Mouse (Mus musculus): ENCODE measurements around the gene Hectd4. TPM values are rescaled to one million over a fixed set of nuclear protein-coding genes. Genes with fewer than 3 reads are reported as not detected.
"Not testable (repeated sequence)": the region's sequence is repeated elsewhere in the genome, so short reads cannot be mapped to it uniquely, and the experiment has no call there.

The Hectd4 gene
- polyA plus RNA-seq, 1 experiment from 2014 or later = 20.1 TPM

DNA sequence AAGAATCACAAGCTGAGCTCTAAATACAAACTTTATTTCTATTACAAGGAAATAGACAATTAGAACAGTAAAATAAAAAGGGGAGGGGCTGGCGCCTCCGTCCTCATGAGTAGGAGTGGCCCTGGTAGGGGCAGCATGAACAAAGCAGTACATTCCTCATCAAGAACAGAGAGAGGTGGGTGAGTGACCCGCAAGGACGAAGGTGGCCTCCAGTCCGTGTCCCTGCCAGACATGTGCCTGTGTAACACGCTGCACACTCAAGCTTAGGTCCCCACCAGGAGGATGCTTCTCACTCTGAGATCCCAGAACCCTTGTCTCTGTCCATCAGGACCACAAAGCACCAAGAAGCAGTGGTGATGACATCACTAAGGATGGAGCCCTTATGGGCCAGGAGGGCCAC, 151.7 kb downstream of the Hectd4 start:
- ATAC-seq = no peak
- Histone ChIP-seq H3K4me2 (ENCODE audit: low read length) (no peak overlapping the region), H3K4me3 (replicated peaks; ENCODE audit: low read length) (no peak overlapping the region), H3K27me3 (replicated peaks; ENCODE audit: control insufficient read depth, insufficient read depth, low read length) (no peaks in the 10 kb centered on the region), H3K9ac (replicated peaks; ENCODE audit: low read depth, low read length) (no peak overlapping the region), H3K9me3 (ENCODE audit: control insufficient read depth, low read length) (no peaks in the 10 kb centered on the region), H3K4me1 (replicated peaks; ENCODE audit: control insufficient read depth, insufficient read depth, low read length) (no peaks in the 10 kb centered on the region), H3K27ac (ENCODE audit: low read length) (no peak overlapping the region), H3K36me3 (ENCODE audit: control insufficient read depth, insufficient read depth) (peaks cover 40% of the 10 kb centered on the region)
- WGBS = 86% methylated on average over 6 of the region's 6 CpGs

DNA sequence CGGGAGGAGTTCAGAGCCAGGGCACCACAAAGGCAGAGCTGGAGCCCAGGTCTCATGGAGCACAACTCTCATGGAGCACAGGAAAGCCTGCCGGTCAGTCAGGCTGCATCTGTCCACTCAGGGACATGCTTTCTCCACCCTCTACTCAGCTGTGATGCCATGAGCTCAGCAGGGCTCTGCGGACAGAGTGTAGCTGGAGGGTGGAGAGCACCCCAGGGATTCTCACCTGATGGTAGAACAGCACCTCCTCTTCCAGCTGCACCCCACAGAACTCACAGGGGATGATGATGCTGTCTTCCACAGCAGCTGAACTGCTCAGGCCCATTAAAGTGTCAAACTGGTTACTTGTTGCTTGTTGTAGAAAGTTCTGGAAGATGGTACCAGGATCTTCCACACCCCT, 154.8 kb downstream of the Hectd4 start:
- no peaks in the 10 kb centered on the region for H3K27me3 ChIP-seq (replicated peaks; ENCODE audit: control insufficient read depth, insufficient read depth, low read length)
- H3K4me1 ChIP-seq (replicated peaks; ENCODE audit: control insufficient read depth, insufficient read depth, low read length) = no peaks in the 10 kb centered on the region
- H3K27ac ChIP-seq (ENCODE audit: low read length) = no peak overlapping the region
- no peak overlapping the region for H3K9ac ChIP-seq (replicated peaks; ENCODE audit: low read depth, low read length)
- no peak for ATAC-seq
- no peaks in the 10 kb centered on the region for H3K9me3 ChIP-seq (ENCODE audit: control insufficient read depth, low read length)
- no peak overlapping the region for H3K4me3 ChIP-seq (replicated peaks; ENCODE audit: low read length)
- H3K36me3 ChIP-seq (ENCODE audit: control insufficient read depth, insufficient read depth) = peaks cover 49% of the 10 kb centered on the region
- no peak overlapping the region for H3K4me2 ChIP-seq (ENCODE audit: low read length)
- 97% methylated on average over 3 of the region's 3 CpGs for WGBS

DNA sequence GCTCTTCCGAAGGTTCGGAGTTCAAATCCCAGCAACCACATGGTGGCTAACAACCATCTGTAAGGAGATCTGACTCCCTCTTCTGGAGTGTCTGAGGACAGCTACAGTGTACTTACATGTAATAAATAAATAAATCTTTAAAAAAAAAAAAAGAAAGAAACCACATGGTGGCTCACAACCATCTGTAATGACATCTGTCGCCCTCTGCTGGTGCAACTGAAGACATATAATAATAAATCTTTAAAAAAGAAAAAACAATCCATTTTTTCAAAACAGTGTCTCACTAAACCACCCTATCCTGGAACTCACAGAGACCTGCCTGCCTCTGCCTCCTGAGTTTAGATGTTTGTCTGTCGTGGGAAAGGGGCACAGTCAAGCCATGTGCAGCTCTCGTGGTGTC, 157.0 kb downstream of the Hectd4 start:
- not testable (repeated sequence) for H3K27ac ChIP-seq (ENCODE audit: low read length); H3K4me2 ChIP-seq (ENCODE audit: low read length); H3K27me3 ChIP-seq (replicated peaks; ENCODE audit: control insufficient read depth, insufficient read depth, low read length); H3K4me3 ChIP-seq (replicated peaks; ENCODE audit: low read length); ATAC-seq; H3K9ac ChIP-seq (replicated peaks; ENCODE audit: low read depth, low read length); H3K4me1 ChIP-seq (replicated peaks; ENCODE audit: control insufficient read depth, insufficient read depth, low read length); H3K9me3 ChIP-seq (ENCODE audit: control insufficient read depth, low read length)
- WGBS = 88% methylated on average over 5 of the region's 5 CpGs
- peaks cover 59% of the 10 kb centered on the region for H3K36me3 ChIP-seq (ENCODE audit: control insufficient read depth, insufficient read depth)

DNA sequence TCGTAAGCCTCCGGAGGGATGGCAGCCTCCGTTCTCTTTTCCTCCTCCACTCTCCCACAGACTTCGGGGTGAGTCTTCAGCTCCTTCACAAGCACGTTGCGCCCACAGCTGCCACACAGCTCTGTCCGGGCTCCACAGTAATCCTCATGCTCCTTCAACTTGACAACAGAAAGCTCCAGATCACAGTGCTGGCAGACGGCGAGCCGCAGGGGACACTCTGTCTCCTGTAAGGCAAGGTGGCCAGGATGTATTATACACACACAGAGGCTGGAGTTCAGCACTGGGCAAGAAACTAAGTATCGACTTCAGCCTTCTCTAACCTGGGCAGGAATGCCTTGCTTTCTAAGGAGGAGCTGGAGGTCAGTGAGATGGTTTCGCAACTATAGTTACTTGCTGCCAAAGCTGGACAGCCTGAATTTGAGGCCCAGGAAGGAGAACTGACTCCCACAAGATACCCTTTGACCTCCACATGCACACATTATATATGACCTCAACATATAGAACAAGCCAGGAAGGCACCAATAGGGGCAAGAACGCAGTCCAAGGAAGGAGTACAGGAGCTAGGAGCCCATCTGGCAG, 158.7 kb downstream of the Hectd4 start:
- Histone ChIP-seq H3K36me3 (ENCODE audit: control insufficient read depth, insufficient read depth) (peaks cover 43% of the 10 kb centered on the region), H3K27me3 (replicated peaks; ENCODE audit: control insufficient read depth, insufficient read depth, low read length) (no peaks in the 10 kb centered on the region), H3K9me3 (ENCODE audit: control insufficient read depth, low read length) (no peaks in the 10 kb centered on the region), H3K9ac (replicated peaks; ENCODE audit: low read depth, low read length) (no peak overlapping the region), H3K4me2 (ENCODE audit: low read length) (no peak overlapping the region), H3K27ac (ENCODE audit: low read length) (no peak overlapping the region), H3K4me3 (replicated peaks; ENCODE audit: low read length) (no peak overlapping the region), H3K4me1 (replicated peaks; ENCODE audit: control insufficient read depth, insufficient read depth, low read length) (peaks cover 13% of the 10 kb centered on the region)
- WGBS = 92% methylated on average over 13 of the region's 13 CpGs
- ATAC-seq = no peak

DNA sequence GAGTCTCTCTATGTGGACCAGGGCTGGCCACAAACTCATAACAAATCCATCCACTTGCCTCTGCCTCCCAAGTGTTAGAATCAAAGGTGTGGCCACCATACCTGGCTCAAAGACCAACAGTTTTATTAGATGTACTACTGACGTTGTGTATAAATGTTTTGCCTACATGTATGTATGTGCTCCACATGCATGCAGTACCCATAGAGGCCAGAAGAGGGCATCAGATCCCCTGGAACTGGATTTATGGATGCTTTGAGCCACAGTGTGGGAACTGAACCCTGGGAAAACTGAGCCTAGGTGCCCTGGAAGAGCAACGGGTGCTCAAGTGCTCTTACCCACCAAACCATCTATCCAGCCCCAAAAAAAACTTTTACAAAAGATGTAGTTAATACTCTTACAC, 160.7 kb downstream of the Hectd4 start:
- peaks cover 21% of the 10 kb centered on the region for H3K4me1 ChIP-seq (replicated peaks; ENCODE audit: control insufficient read depth, insufficient read depth, low read length)
- H3K9me3 ChIP-seq (ENCODE audit: control insufficient read depth, low read length) = no peaks in the 10 kb centered on the region
- no peak overlapping the region for H3K4me2 ChIP-seq (ENCODE audit: low read length)
- 97% methylated on average over 2 of the region's 2 CpGs for WGBS
- no peak for ATAC-seq
- no peaks in the 10 kb centered on the region for H3K27me3 ChIP-seq (replicated peaks; ENCODE audit: control insufficient read depth, insufficient read depth, low read length)
- H3K27ac ChIP-seq (ENCODE audit: low read length) = no peak overlapping the region
- peaks cover 28% of the 10 kb centered on the region for H3K36me3 ChIP-seq (ENCODE audit: control insufficient read depth, insufficient read depth)
- no peak overlapping the region for H3K4me3 ChIP-seq (replicated peaks; ENCODE audit: low read length)
- no peak overlapping the region for H3K9ac ChIP-seq (replicated peaks; ENCODE audit: low read depth, low read length)

DNA sequence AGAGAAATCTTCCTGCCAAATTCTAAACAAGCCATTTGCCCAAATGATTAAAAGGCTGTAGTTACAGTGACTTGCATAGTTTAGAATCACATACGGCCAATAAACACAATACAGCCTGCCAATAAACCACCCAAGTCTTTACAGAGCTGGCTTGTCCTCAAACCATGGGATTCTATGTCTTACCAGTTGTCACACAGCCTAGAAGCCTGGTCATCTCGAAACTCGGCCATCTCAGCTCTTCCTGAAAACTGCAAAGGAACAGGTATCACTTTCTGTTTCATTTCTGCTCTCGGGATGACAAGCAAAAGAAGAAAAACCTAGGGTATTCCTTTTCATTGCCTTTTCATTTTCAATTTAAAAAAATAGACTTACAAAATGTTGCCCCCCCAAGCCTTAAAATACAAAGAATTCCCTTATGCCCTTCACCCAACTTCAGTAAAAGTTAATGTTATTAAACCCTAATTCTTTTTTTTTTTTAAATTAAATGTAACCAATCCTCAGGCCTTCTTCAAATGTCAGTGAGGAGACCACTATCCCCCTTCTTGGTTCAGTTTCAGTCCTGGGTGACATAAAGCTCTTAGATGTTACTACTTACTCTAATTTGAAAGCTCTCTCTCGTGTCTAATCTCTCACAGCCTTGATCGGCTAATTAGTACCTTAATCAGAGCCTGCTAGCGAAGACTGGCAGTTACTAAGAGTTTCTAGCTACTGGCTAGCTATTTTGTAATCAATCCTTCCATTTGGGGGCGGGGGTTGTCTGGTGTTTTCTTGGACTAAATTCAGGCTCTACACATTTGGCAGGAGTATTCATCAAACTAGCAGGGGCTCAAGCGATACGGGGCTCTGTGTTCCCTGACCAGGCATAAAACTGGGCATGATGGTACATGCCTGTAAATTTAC, 164.1 kb downstream of the Hectd4 start:
- no peak overlapping the region; the same call in 1 of the 2 replicates for H3K27ac ChIP-seq (ENCODE audit: low read length)

DNA sequence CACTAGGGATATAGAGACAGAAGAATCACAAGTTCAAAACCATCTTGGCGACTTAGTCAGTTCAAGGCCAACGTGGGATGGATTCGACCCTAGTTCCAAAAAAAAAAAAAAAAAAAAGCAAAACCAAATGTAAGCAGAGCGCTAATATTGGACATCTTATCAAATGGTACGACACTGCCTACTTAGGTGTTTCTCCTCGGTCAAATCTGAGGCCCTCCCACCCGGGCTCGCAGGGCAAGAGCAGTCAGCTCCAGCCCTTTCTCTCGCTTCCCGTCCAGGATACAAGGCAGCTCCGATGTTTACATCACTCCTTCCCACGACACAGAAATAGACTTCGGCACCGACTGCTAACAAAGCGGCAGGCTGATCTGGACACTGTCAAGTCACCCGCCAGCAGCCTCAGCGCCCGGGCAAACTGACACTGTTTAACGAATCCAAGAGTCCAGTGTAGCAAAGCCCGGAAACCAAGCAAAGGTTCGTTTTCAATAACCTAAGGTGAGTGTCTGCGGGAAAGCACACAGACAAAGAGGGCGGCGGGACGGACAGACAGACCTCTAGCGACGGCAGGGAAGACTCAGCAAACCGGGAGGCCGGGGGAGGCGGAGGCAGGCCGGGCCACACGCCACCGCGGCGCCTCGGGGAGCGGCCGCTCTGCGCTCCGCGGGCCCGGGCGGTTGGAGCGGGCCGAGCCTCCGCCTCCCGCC, 164.9 kb downstream of the Hectd4 start:
- Histone ChIP-seq H3K27ac (ENCODE audit: low read length) (peak overlapping the region; percentile 80), H3K4me3 (replicated peaks; ENCODE audit: low read length) (peak overlapping the region; percentile 86), H3K4me1 (replicated peaks; ENCODE audit: control insufficient read depth, insufficient read depth, low read length) (peaks cover 25% of the 10 kb centered on the region), H3K36me3 (ENCODE audit: control insufficient read depth, insufficient read depth) (peaks cover 10% of the 10 kb centered on the region), H3K9me3 (ENCODE audit: control insufficient read depth, low read length) (no peaks in the 10 kb centered on the region), H3K9ac (replicated peaks; ENCODE audit: low read depth, low read length) (peak overlapping the region; percentile 79), H3K4me2 (ENCODE audit: low read length) (peak overlapping the region; percentile 70), H3K27me3 (replicated peaks; ENCODE audit: control insufficient read depth, insufficient read depth, low read length) (no peaks in the 10 kb centered on the region)
- ATAC-seq = peak; percentile 61
- 1% methylated on average over 44 of the region's 47 CpGs for WGBS

More for the DNA sequence above, 164.1 kb downstream of the Hectd4 start:
- H3K36me3 ChIP-seq (ENCODE audit: control insufficient read depth, insufficient read depth) = peaks cover 10% of the 10 kb centered on the region
- peak overlapping the region; percentile 70 for H3K4me2 ChIP-seq (ENCODE audit: low read length)
- no peak for ATAC-seq
- WGBS = 27% methylated on average over 10 of the region's 10 CpGs
- H3K9ac ChIP-seq (replicated peaks; ENCODE audit: low read depth, low read length) = peak overlapping the region; percentile 79
- peaks cover 25% of the 10 kb centered on the region for H3K4me1 ChIP-seq (replicated peaks; ENCODE audit: control insufficient read depth, insufficient read depth, low read length)
- no peaks in the 10 kb centered on the region for H3K9me3 ChIP-seq (ENCODE audit: control insufficient read depth, low read length)
- H3K27me3 ChIP-seq (replicated peaks; ENCODE audit: control insufficient read depth, insufficient read depth, low read length) = no peaks in the 10 kb centered on the region
- H3K4me3 ChIP-seq (replicated peaks; ENCODE audit: low read length) = peak overlapping the region; percentile 86

DNA sequence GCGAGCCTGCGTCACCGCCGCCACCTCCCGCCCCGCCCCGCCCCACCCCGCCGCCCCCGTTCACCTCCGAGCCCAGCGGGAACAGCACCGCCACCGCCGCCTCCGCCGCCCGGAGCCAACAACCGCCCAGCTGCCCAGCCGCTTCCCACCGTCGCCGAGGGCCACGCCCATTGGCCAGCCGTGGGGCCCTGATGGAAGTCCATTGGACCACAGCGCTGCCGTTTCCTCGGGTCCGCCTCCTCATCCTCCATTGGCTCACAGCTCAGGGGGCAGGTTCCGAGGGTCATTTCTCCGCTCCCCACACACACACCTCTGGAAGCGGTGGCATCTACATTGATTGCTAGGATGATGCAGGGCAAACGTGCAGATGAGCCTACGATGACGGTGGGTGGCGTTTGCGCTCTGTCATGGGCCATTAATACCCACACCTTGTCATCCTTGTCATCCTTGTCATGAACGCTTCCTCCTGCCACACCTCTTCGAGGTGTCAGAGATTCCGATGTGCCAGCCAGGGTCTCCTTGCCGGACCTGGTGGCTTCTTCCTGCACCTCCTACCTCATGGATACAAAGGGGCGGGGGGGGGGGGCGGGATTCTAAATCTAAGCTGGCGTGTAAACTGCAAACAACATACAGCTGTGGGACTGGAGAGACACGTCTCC, 165.6 kb downstream of the Hectd4 start, which contains the start of gene Trafd1:
Gene Trafd1 (minus strand): TSS at position 172 of the 659 bp plus-strand sequence.
- Histone ChIP-seq H3K4me2 (ENCODE audit: low read length) (peak within 1 kb of the TSS; percentile 70), H3K9ac (replicated peaks; ENCODE audit: low read depth, low read length) (peak within 1 kb of the TSS; percentile 79), H3K27me3 (replicated peaks; ENCODE audit: control insufficient read depth, insufficient read depth, low read length) (no peaks in the 10 kb centered on the region), H3K9me3 (ENCODE audit: control insufficient read depth, low read length) (no peaks in the 10 kb centered on the region), H3K4me1 (replicated peaks; ENCODE audit: control insufficient read depth, insufficient read depth, low read length) (peaks cover 25% of the 10 kb centered on the region), H3K4me3 (replicated peaks; ENCODE audit: low read length) (peak within 1 kb of the TSS; percentile 86), H3K36me3 (ENCODE audit: control insufficient read depth, insufficient read depth) (peaks cover 7% of the 10 kb centered on the region), H3K27ac (ENCODE audit: low read length) (peak within 1 kb of the TSS; percentile 80)
- ATAC-seq = peak; percentile 96
- under 1% methylated on average over 29 of the region's 45 CpGs for WGBS
